Mouse (Mus musculus) midbrain, embryonic 10.5 days (tissue): ENCODE measurements around the gene Lrrc38. TPM values are rescaled to one million over a fixed set of nuclear protein-coding genes. Genes with fewer than 3 reads are reported as not detected.
A peak's percentile ranks its signal among the peaks of the same experiment; 100 is the strongest.
"Not testable (repeated sequence)": the region's sequence is repeated elsewhere in the genome, so short reads cannot be mapped to it uniquely, and the experiment has no call there.

ENCODE experiments used
- DNase-seq: peaks from one replicate; pipeline ENCODE4 v3.0.0-alpha.2; 2017; ENCODE audit warnings: low spot score
- H3K27ac ChIP-seq: fragments of 300-500 bp; sonication (generic); replicated peaks from 2 replicates; pipeline ENCODE4 v1.5.1; 2016; ENCODE audit warnings: mild to moderate bottlenecking
- H3K27me3 ChIP-seq: fragments of 300-500 bp; sonication (generic); 2 replicates; pipeline ENCODE4 v1.6.1; 2016; ENCODE audit warnings: low read depth, mild to moderate bottlenecking; ENCODE audit not compliant: poor library complexity, severe bottlenecking
- H3K36me3 ChIP-seq: fragments of 300-500 bp; sonication (generic); 2 replicates; pipeline ENCODE4 v1.6.1; 2016; ENCODE audit warnings: mild to moderate bottlenecking, moderate library complexity
- H3K4me1 ChIP-seq: fragments of 300-500 bp; sonication (generic); 2 replicates; pipeline ENCODE4 v1.6.1; 2016
- H3K4me3 ChIP-seq: fragments of 300-500 bp; sonication (generic); 2 replicates; pipeline ENCODE4 v1.5.1; 2016; ENCODE audit warnings: mild to moderate bottlenecking, moderate library complexity
- H3K9me3 ChIP-seq: fragments of 300-500 bp; sonication (generic); replicated peaks from 2 replicates; pipeline ENCODE4 v1.6.1; 2016; ENCODE audit warnings: mild to moderate bottlenecking
- WGBS: fragments of 180-500 bp; shearing (Covaris S2); methylation state at CpG from one replicate; pipeline ENCODE4 v1.1.7; 2016; 5-methylcytosine and 5-hydroxymethylcytosine counted together
- polyA plus RNA-seq: library from polyadenylated mRNA; unstranded; fragments of >200 nt; fragmentation: Nextera tagmentation; extraction: Ambion mirVana; gene quantifications from 2 replicates; pipeline ENCODE4 v1.2.1, GENCODE M21; 2016

Gene Lrrc38
- polyA plus RNA-seq, 1 experiment from 2014 or later: 0.06 TPM

- H3K27me3 ChIP-seq: no peaks in the 10 kb centered on the region
- no peaks in the 10 kb centered on the region for H3K36me3 ChIP-seq
- H3K4me1 ChIP-seq: peaks cover 4% of the 10 kb centered on the region
- no peak for DNase-seq
- H3K4me3 ChIP-seq: no peak overlapping the region
- no peaks in the 10 kb centered on the region for H3K9me3 ChIP-seq
- H3K27ac ChIP-seq: no peak overlapping the region
- 36% methylated on average over 9 of the region's 9 CpGs for WGBS
Measured at GRCm38 (mm10) chr4:143330566-143330965, 19.0 kb upstream of the Lrrc38 start.

- no peaks in the 10 kb centered on the region for H3K36me3 ChIP-seq
- no peak for DNase-seq
- 92% methylated on average over 1 of the region's 1 CpGs for WGBS
Measured at GRCm38 (mm10) chr4:143331787-143332186, 17.8 kb upstream of the Lrrc38 start.

GRCm38 (mm10) chr4:143334145-143334544 lies 15.4 kb upstream of the Lrrc38 start:
- Histone ChIP-seq H3K4me3 (no peak overlapping the region), H3K9me3 (no peaks in the 10 kb centered on the region), H3K27ac (no peak overlapping the region), H3K4me1 (peaks cover 4% of the 10 kb centered on the region), H3K36me3 (no peaks in the 10 kb centered on the region), H3K27me3 (no peaks in the 10 kb centered on the region)
- WGBS: 69% methylated on average over 5 of the region's 5 CpGs
- no peak for DNase-seq

More at GRCm38 (mm10) chr4:143331787-143332186, 17.8 kb upstream of the Lrrc38 start:
- Histone ChIP-seq H3K27ac (no peak overlapping the region), H3K27me3 (no peaks in the 10 kb centered on the region), H3K4me3 (no peak overlapping the region), H3K9me3 (no peaks in the 10 kb centered on the region), H3K4me1 (peaks cover 4% of the 10 kb centered on the region)

- H3K27ac ChIP-seq: no peak overlapping the region
- WGBS: 89% methylated on average over 17 of the region's 17 CpGs
- no peak for DNase-seq
- peaks cover 4% of the 10 kb centered on the region for H3K4me1 ChIP-seq
- H3K27me3 ChIP-seq: no peaks in the 10 kb centered on the region
- no peak overlapping the region for H3K4me3 ChIP-seq
- no peaks in the 10 kb centered on the region for H3K36me3 ChIP-seq
- H3K9me3 ChIP-seq: no peaks in the 10 kb centered on the region
Measured at GRCm38 (mm10) chr4:143334995-143335394, 14.6 kb upstream of the Lrrc38 start.

- WGBS: 65% methylated on average over 2 of the region's 2 CpGs
- no peak overlapping the region for H3K4me3 ChIP-seq
Measured at GRCm38 (mm10) chr4:143336096-143336495, 13.5 kb upstream of the Lrrc38 start.

GRCm38 (mm10) chr4:143339808-143340207 lies 9.7 kb upstream of the Lrrc38 start:
- no peaks in the 10 kb centered on the region for H3K9me3 ChIP-seq
- no peaks in the 10 kb centered on the region for H3K27me3 ChIP-seq
- no peak overlapping the region for H3K4me3 ChIP-seq
- DNase-seq: no peak
- no peak overlapping the region for H3K27ac ChIP-seq
- WGBS: 87% methylated on average over 13 of the region's 13 CpGs
- H3K4me1 ChIP-seq: no peaks in the 10 kb centered on the region
- no peaks in the 10 kb centered on the region for H3K36me3 ChIP-seq

More at GRCm38 (mm10) chr4:143336096-143336495, 13.5 kb upstream of the Lrrc38 start:
- Histone ChIP-seq H3K27me3 (no peaks in the 10 kb centered on the region), H3K27ac (no peak overlapping the region), H3K9me3 (no peaks in the 10 kb centered on the region), H3K4me1 (no peaks in the 10 kb centered on the region), H3K36me3 (no peaks in the 10 kb centered on the region)
- DNase-seq: no peak

GRCm38 (mm10) chr4:143341470-143341869 lies 8.1 kb upstream of the Lrrc38 start:
- H3K9me3 ChIP-seq: no peaks in the 10 kb centered on the region
- WGBS: 86% methylated on average over 7 of the region's 7 CpGs
- H3K4me3 ChIP-seq: no peak overlapping the region
- H3K27ac ChIP-seq: no peak overlapping the region
- DNase-seq: no peak
- no peaks in the 10 kb centered on the region for H3K4me1 ChIP-seq
- H3K27me3 ChIP-seq: no peaks in the 10 kb centered on the region
- no peaks in the 10 kb centered on the region for H3K36me3 ChIP-seq

GRCm38 (mm10) chr4:143345491-143345890 lies 4.1 kb upstream of the Lrrc38 start:
- not testable (repeated sequence) for H3K36me3 ChIP-seq, H3K4me3 ChIP-seq, DNase-seq, H3K9me3 ChIP-seq, H3K27ac ChIP-seq
- Histone ChIP-seq H3K4me1 (peaks cover 20% of the 10 kb centered on the region), H3K27me3 (peaks cover 34% of the 10 kb centered on the region)
- 94% methylated on average over 5 of the region's 5 CpGs for whole genome bisulfite sequencing

GRCm38 (mm10) chr4:143348678-143349077 lies 879 bp upstream of the Lrrc38 start:
- Histone ChIP-seq H3K4me1 (peaks cover 23% of the 10 kb centered on the region), H3K27ac (no peak overlapping the region), H3K27me3 (peaks cover 65% of the 10 kb centered on the region), H3K4me3 (no peak overlapping the region), H3K9me3 (no peaks in the 10 kb centered on the region), H3K36me3 (no peaks in the 10 kb centered on the region)
- 21% methylated on average over 5 of the region's 5 CpGs for WGBS
- DNase-seq: no peak

- peak overlapping the region; percentile 61 for H3K27ac ChIP-seq
- peaks cover 72% of the 10 kb centered on the region for H3K27me3 ChIP-seq
- 4% methylated on average over 72 of the region's 72 CpGs for WGBS
- peaks cover 23% of the 10 kb centered on the region for H3K4me1 ChIP-seq
- DNase-seq: peak; percentile 45
- peak overlapping the region; percentile 61 for H3K4me3 ChIP-seq
- no peaks in the 10 kb centered on the region for H3K9me3 ChIP-seq
- no peaks in the 10 kb centered on the region for H3K36me3 ChIP-seq
Measured at GRCm38 (mm10) chr4:143350047-143351015, 774 bp downstream of the Lrrc38 start.

GRCm38 (mm10) chr4:143352301-143352700 lies 2.7 kb downstream of the Lrrc38 start:
- WGBS: 73% methylated on average over 4 of the region's 4 CpGs
- DNase-seq: no peak
- H3K27me3 ChIP-seq: peaks cover 70% of the 10 kb centered on the region

GRCm38 (mm10) chr4:143361520-143361919 lies 12.0 kb downstream of the Lrrc38 start:
- Histone ChIP-seq H3K27ac (no peak overlapping the region), H3K27me3 (no peaks in the 10 kb centered on the region), H3K4me1 (peaks cover 13% of the 10 kb centered on the region), H3K9me3 (no peaks in the 10 kb centered on the region), H3K36me3 (no peaks in the 10 kb centered on the region), H3K4me3 (no peak overlapping the region)
- WGBS: 70% methylated on average over 10 of the region's 10 CpGs
- DNase-seq: no peak

More at GRCm38 (mm10) chr4:143352301-143352700, 2.7 kb downstream of the Lrrc38 start:
- H3K36me3 ChIP-seq: no peaks in the 10 kb centered on the region
- H3K9me3 ChIP-seq: no peaks in the 10 kb centered on the region
- no peak overlapping the region for H3K4me3 ChIP-seq
- peaks cover 23% of the 10 kb centered on the region for H3K4me1 ChIP-seq
- H3K27ac ChIP-seq: no peak overlapping the region

- Histone ChIP-seq H3K27me3 (no peaks in the 10 kb centered on the region), H3K4me1 (peaks cover 18% of the 10 kb centered on the region), H3K4me3 (peak overlapping the region; percentile 9; the same call in 1 of the 2 replicates), H3K9me3 (no peaks in the 10 kb centered on the region), H3K27ac (peak overlapping the region; percentile 52), H3K36me3 (no peaks in the 10 kb centered on the region)
- WGBS: 32% methylated on average over 15 of the region's 15 CpGs
- DNase-seq: peak; percentile 44
Measured at GRCm38 (mm10) chr4:143366415-143367041, 17.0 kb downstream of the Lrrc38 start.
